Comparison of ENCODE assay signal across 24 mouse cellular contexts in genomic region chr15:11128457-11128856, GRCm38 (mm10).
DNase-seq lines count a peak whose midpoint lies in the region; ATAC-seq and TF ChIP-seq lines count a peak whose summit lies in the region.
"Had no signal": no experiment of that assay in that cellular context is flagged by ENCODE, and none has a peak within 500 bp of the region (broad histone marks: within the 10 kb centered on the region; RNA-seq: fewer than 3 reads in every experiment).

No protein-coding gene starts in this region.

- no peaks in the 10 kb centered on the region for H3K9me3 ChIP-seq in kidney, embryonic 16.5 days (ENCODE audit: low read length)
- H3K9me3 ChIP-seq: forebrain, embryonic 13.5 days; G1E; heart, embryonic 15.5 days; hindbrain, embryonic 12.5 days; liver, embryonic 13.5 days; midbrain, embryonic 10.5 days had no signal

- no peak overlapping the region for H3K4me2 ChIP-seq in kidney, embryonic 16.5 days (replicated peaks; ENCODE audit: low read depth, low read length)
- H3K4me2 ChIP-seq in myocyte (ENCODE audit: low read depth) = no peak overlapping the region
- H3K4me2 ChIP-seq: forebrain, embryonic 13.5 days; heart, embryonic 15.5 days; hindbrain, embryonic 12.5 days; liver, embryonic 13.5 days; lung, embryonic 14.5 days had no signal

- WGBS in kidney, embryonic 16.5 days = 69% methylated on average over 6 of the region's 6 CpGs

- no peaks in the 10 kb centered on the region for H3K36me3 ChIP-seq in kidney, embryonic 16.5 days (ENCODE audit: insufficient read depth, low read length)
- no peaks in the 10 kb centered on the region for H3K36me3 ChIP-seq in myocyte (ENCODE audit: control insufficient read depth, insufficient read depth)
- H3K36me3 ChIP-seq: G1E; heart, embryonic 15.5 days; hindbrain, embryonic 12.5 days; liver, embryonic 13.5 days; midbrain, embryonic 10.5 days had no signal

- no peak overlapping the region for H3K9ac ChIP-seq in kidney, embryonic 16.5 days (replicated peaks; ENCODE audit: low read length)
- H3K9ac ChIP-seq: forebrain, embryonic 13.5 days; heart, embryonic 15.5 days; hindbrain, embryonic 12.5 days; liver, embryonic 13.5 days; lung, embryonic 14.5 days had no signal

- DNase-seq in heart, adult 18-20 months = peak; percentile 39
- no peak for DNase-seq in heart, adult 8-10 months (ENCODE audit: low spot score)
- peak; percentile 11 for DNase-seq in kidney, postnatal 14 days
- DNase-seq in testis, postnatal 10 days (ENCODE audit: low spot score) = peak; percentile 45
- no peak for DNase-seq in testis, postnatal 14 days (ENCODE audit: low spot score)
- no peak for DNase-seq in spleen, postnatal 36 days (ENCODE audit: low spot score in 2 of 2)
- DNase-seq: adrenal gland, adult 8-10 months; B cell, adult 2 months; cerebellum, adult 18-20 months; kidney, adult 18-20 months; liver, embryonic 13.5 days; lung, embryonic 14.5 days; thymus, postnatal 14 days had no signal

- H3K4me3 ChIP-seq in kidney, embryonic 16.5 days (ENCODE audit: low read length) = no peak overlapping the region
- no peak overlapping the region for H3K4me3 ChIP-seq in myocyte
- H3K4me3 ChIP-seq: forebrain, embryonic 13.5 days; heart, embryonic 15.5 days; hindbrain, embryonic 12.5 days; liver, embryonic 13.5 days; midbrain, embryonic 10.5 days had no signal

- ATAC-seq in kidney, embryonic 16.5 days (ENCODE audit: low FRiP score, low TSS enrichment) = no peak
- ATAC-seq: activated CD4-positive, CD25-positive, alpha-beta regulatory T cell, adult 4 months; forebrain, embryonic 13.5 days; inflammation-experienced regulatory T-cells, adult 6 months had no signal

- H3ac ChIP-seq in myocyte (ENCODE audit: control insufficient read depth, insufficient read length) = no peak overlapping the region

- H3K4me1 ChIP-seq in kidney, embryonic 16.5 days (ENCODE audit: insufficient read depth, low read length) = no peaks in the 10 kb centered on the region
- H3K4me1 ChIP-seq: forebrain, embryonic 13.5 days; heart, embryonic 15.5 days; hindbrain, embryonic 12.5 days; liver, embryonic 13.5 days; midbrain, embryonic 10.5 days had no signal

- no peak for TF ChIP-seq POLR2A in myocyte (IDR thresholded peaks at IDR 0.05; ENCODE audit: insufficient read length, low read depth)

- no peaks in the 10 kb centered on the region for H3K79me2 ChIP-seq in myocyte (ENCODE audit: control insufficient read depth, insufficient read depth)

- no peak overlapping the region for H3K27ac ChIP-seq in kidney, embryonic 16.5 days (ENCODE audit: low read length)
- H3K27ac ChIP-seq: forebrain, embryonic 13.5 days; heart, embryonic 15.5 days; hindbrain, embryonic 12.5 days; liver, embryonic 13.5 days; macrophage; midbrain, embryonic 10.5 days had no signal

- H3K27me3 ChIP-seq in kidney, embryonic 16.5 days (ENCODE audit: insufficient read depth, low read length) = no peaks in the 10 kb centered on the region
- H3K27me3 ChIP-seq in myocyte (ENCODE audit: control insufficient read depth, insufficient read depth, insufficient read length) = no peaks in the 10 kb centered on the region
- H3K27me3 ChIP-seq: CH12.LX; forebrain, embryonic 13.5 days; heart, embryonic 15.5 days; hindbrain, embryonic 12.5 days; liver, embryonic 13.5 days had no signal

TF ChIP-seq in myocyte, 11 proteins besides CTCF, POLR2A, EP300 and RAD21:
- TF ChIP-seq TCF12 (IDR thresholded peaks at IDR 0.05; ENCODE audit: insufficient read depth, poor library complexity, severe bottlenecking) = no peak
- peak; percentile 15 to 72 (median 32) for TF ChIP-seq MYOG (IDR thresholded peaks at IDR 0.05; ENCODE audit: control insufficient read depth in 1 of 3, insufficient read depth in 1 of 3, insufficient read length in 2 of 3, low read depth in 2 of 3)
- TF ChIP-seq MYOD1 (IDR thresholded peaks at IDR 0.05; ENCODE audit: control insufficient read depth in 1 of 3, insufficient read length in 2 of 3, low read depth in 2 of 3) = peak in 2 of 3 experiments; percentile 53 to 65

Comparison
In these comparisons a context has a peak if more than half of its experiments do, and no peak if none do; other contexts are left out.
1. DNase-seq: peak in heart, adult 18-20 months (2 of 2), kidney, postnatal 14 days (single experiment) and testis, postnatal 10 days (single experiment); none in heart, adult 8-10 months (single experiment), testis, postnatal 14 days (single experiment) and spleen, postnatal 36 days (0 of 2).